Mouse (Mus musculus): ENCODE measurements around the gene Ucn2. TPM values are rescaled to one million over a fixed set of nuclear protein-coding genes. Genes with fewer than 3 reads are reported as not detected.

Gene Ucn2
- under 1 TPM; 0.21 to 0.77 TPM for polyA plus RNA-seq (2012; fragmentation: generic; extraction: Trizol)

GRCm38 (mm10) chr9:108985710-108986109 is at the start of gene Ucn2:
TSS of gene Ucn2 (plus strand) at chr9:108986010.

DNA sequence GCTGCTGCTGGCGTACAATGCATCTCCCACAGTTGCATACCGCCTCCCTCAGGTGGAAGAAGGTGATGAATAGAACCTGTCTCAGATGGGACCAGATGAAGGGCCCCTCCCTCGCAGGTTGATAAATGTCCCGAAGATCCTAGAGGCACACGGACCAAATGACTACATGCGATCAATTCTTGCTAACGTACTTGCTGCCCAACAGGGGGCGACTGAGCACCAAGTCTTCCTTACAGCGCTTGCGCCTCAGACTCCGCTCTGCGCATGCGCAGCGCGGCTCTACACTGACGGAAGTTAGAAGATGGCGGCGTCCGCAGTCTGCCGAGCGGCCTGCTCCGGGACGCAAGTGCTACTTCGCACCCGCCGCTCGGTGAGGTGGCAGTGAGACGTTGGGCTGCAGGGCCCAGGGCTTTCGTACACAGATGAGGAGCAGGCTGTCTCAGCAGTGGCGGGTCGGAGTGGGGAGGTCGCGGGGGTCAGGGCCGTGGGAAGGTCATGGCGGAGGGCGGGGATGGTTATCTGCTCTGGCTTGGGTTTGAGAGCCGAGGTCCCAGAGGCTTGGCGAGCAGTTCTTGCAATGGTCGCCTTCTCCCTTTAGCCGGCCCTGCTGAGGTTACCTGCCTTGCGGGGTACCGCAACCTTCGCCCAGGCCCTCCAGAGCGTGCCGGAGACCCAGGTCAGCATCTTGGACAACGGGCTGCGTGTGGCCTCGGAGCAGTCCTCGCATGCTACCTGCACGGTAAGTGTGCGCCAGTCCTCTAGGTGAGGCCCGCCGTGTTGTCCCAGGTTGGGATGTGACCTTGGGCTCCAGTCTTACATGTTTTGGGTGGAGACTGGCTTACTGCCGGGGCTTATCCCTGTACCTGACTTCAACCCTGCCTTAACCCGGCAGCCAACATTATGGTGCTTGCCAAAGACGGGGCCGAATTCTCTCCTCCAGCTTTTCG is 49.1 kb upstream of the Ucn2 start, which contains the start of gene Uqcrc1:
Gene Uqcrc1 (plus strand): TSS at position 216 of the 947 bp plus-strand sequence.

GRCm38 (mm10) chr9:108953081-108953636 is 32.7 kb upstream of the Ucn2 start, which contains the start of gene Col7a1:
TSS of gene Col7a1 (plus strand) at chr9:108953586.

DNA sequence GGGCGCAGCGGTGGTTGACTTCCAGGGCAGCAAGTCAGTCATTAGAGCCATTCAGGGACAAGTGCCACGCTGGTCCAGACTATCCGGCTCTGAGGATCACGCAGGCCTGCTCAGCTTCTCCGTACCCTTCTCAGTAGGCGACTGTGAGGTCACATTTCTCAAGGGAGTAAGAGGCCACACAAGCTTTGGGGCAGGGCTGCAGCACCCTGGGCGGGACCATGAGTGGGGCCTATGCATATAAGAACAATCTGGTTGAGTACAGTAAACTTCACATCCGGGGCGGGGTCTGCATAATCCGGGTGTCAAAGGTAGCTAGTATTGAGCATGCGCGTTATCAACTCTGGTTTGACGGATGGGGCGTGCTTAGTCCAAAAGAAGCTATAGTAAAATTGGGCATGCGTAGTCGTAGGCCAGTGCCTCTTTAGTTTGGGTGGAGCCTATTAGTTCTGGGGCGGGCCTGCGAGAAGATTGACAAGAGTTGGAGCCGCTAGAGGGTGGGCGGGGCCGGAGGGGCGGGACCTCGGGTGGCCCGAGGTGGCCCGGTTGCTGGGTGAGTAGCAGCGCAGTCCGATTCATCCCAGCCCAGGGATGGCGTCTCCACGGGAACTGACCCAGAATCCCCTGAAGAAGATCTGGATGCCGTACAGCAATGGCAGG is 5.7 kb downstream of the Ucn2 start, which contains the start of gene Pfkfb4:
Gene Pfkfb4 (plus strand): TSS at position 351 of the 657 bp plus-strand sequence.

Other genes starting within 250 kb of the Ucn2 start
- gene Ip6k2, start 202.2 kb upstream of the Ucn2 start, polyA plus RNA-seq (2012; fragmentation: generic; extraction: Trizol) = 10 to 100 TPM; 11.8 to 81.0 TPM
- 1 to 10 TPM; 5.8 to 9.2 TPM for gene Nckipsd, start 177.6 kb upstream of the Ucn2 start, polyA plus RNA-seq (2012; fragmentation: generic; extraction: Trizol)
- under 1 TPM; 0.01 to 0.12 TPM for gene Celsr3, start 159.7 kb upstream of the Ucn2 start, polyA plus RNA-seq (2012; fragmentation: generic; extraction: Trizol)
- gene Slc26a6, start 132.7 kb upstream of the Ucn2 start, polyA plus RNA-seq (2012; fragmentation: generic; extraction: Trizol) = 10 to 100 TPM in 1 of 2 experiments, 1 to 10 TPM in 1; 5.7 to 14.4 TPM
- gene Tmem89, start 71.4 kb upstream of the Ucn2 start, polyA plus RNA-seq (2012; fragmentation: generic; extraction: Trizol) = under 1 TPM in 1 of 2 experiments, not detected in 1; 0.11 TPM
- gene Uqcrc1, start 49.4 kb upstream of the Ucn2 start, polyA plus RNA-seq (2012; fragmentation: generic; extraction: Trizol) = 100 to 1,000 TPM; 254 to 482 TPM
- gene Col7a1, start 32.4 kb upstream of the Ucn2 start, polyA plus RNA-seq (2012; fragmentation: generic; extraction: Trizol) = 10 to 100 TPM in 1 of 2 experiments, 1 to 10 TPM in 1; 5.2 to 12.1 TPM
- gene Pfkfb4, start 5.8 kb downstream of the Ucn2 start, polyA plus RNA-seq (2012; fragmentation: generic; extraction: Trizol) = 1 to 10 TPM; 3.8 to 7.6 TPM
- gene Shisa5, start 52.6 kb downstream of the Ucn2 start, polyA plus RNA-seq (2012; fragmentation: generic; extraction: Trizol) = 100 to 1,000 TPM; 107 to 253 TPM
- gene Trex1, start 73.7 kb downstream of the Ucn2 start, polyA plus RNA-seq (2012; fragmentation: generic; extraction: Trizol) = 10 to 100 TPM; 31.4 to 42.0 TPM
- 10 to 100 TPM in 1 of 2 experiments, 1 to 10 TPM in 1; 8.1 to 12.6 TPM for gene Atrip, start 88.1 kb downstream of the Ucn2 start, polyA plus RNA-seq (2012; fragmentation: generic; extraction: Trizol)
- gene Ccdc51, start 96.5 kb downstream of the Ucn2 start, polyA plus RNA-seq (2012; fragmentation: generic; extraction: Trizol) = 1 to 10 TPM; 4.3 to 6.9 TPM
- 100 to 1,000 TPM; 277 to 293 TPM for gene Tma7, start 96.6 kb downstream of the Ucn2 start, polyA plus RNA-seq (2012; fragmentation: generic; extraction: Trizol)
- 1 to 10 TPM in 1 of 2 experiments, under 1 TPM in 1; 0.29 to 3.3 TPM for gene Plxnb1, start 109.4 kb downstream of the Ucn2 start, polyA plus RNA-seq (2012; fragmentation: generic; extraction: Trizol)
- gene Fbxw21, start 176.0 kb downstream of the Ucn2 start, polyA plus RNA-seq (2012; fragmentation: generic; extraction: Trizol) = not detected
- not detected for gene Fbxw13, start 210.0 kb downstream of the Ucn2 start, polyA plus RNA-seq (2012; fragmentation: generic; extraction: Trizol)
- gene Fbxw20, start 248.7 kb downstream of the Ucn2 start, polyA plus RNA-seq (2012; fragmentation: generic; extraction: Trizol) = not detected

All from C3H10T1/2 (cell line).